Mouse (Mus musculus) adrenal gland, postnatal 0 days (tissue): ENCODE results near the gene Uqcrc2. TPM values are rescaled to one million over a fixed set of nuclear protein-coding genes. Genes with fewer than 3 reads are reported as not detected.

Source experiments
- polyA plus RNA-seq: library from polyadenylated mRNA; unstranded; fragments of >200 nt; fragmentation: Nextera tagmentation; extraction: Ambion mirVana; gene quantifications from 2 replicates; pipeline ENCODE4 v1.2.1, GENCODE M21; 2015

Gene Uqcrc2
- polyA plus RNA-seq = 199 and 243 TPM in 2 replicates

DNA sequence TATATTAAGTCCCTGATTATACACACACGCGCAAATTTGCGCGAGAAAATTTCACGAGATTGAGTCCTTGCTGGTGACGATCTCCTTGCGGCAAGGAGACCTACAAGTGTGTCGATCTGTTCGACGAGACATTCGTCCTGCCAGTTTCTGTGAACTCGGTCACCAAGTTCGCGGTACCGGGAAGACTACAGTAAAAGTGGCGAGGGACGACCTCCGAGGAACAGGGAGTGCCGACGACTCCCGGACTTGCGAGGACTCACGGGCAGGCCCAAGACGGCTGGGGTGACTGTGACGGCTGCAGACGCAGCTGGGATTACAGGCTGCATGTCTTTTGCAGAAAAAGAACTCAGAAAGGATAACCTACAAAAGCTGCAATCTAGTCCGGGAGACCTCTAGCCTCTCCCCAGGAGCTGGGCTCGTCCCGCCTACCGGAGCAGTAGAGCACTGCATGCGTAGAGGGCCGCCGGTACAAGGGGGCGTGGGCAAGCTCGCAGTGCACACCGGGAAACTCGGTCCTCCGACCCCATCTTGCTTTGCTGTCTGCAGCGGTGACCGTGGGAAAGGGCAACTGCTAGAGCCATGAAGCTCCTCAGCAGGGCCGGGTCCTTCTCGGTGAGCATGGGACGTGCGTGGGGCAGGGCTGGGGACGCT, at the start of gene Uqcrc2:
Gene Uqcrc2 (plus strand): TSS at position 466 of the 651 bp plus-strand sequence.

DNA sequence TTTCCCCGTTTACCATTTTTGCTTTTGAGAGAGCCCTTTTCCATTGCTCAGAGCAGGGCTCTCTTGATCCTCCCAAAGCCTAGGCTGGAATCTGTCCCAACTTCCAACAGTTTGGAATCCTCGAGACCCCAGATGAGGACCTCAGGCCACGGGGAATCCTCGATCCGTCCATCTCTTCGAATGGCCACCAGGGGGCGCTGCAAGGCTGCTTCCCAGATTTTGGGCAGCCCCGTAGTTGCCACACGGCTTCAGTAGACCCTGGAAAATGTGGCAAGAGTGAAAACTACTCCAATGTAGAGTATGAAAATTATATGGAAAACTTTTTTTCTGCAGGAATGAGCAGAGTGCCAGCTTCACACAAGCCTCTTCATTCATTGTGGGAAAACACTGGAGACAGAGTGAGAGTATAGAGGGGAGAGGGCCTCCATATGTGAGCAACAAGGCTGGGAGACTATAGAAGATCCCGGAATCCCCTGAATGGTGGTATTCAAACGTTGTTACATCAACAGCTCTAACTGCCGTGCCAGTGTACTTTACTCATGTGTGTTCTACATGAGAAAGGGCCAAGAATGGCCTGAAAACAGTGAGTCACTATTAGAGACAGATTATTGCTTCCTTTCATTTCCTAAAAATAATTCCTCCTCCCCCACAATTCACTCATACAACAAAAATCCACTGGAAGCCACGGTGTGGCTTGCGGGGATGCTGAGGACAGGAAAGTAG, 35.3 kb downstream of the Uqcrc2 start, which contains the start of gene Pdzd9:
Gene Pdzd9 (minus strand): TSS at position 191 of the 723 bp plus-strand sequence.

DNA sequence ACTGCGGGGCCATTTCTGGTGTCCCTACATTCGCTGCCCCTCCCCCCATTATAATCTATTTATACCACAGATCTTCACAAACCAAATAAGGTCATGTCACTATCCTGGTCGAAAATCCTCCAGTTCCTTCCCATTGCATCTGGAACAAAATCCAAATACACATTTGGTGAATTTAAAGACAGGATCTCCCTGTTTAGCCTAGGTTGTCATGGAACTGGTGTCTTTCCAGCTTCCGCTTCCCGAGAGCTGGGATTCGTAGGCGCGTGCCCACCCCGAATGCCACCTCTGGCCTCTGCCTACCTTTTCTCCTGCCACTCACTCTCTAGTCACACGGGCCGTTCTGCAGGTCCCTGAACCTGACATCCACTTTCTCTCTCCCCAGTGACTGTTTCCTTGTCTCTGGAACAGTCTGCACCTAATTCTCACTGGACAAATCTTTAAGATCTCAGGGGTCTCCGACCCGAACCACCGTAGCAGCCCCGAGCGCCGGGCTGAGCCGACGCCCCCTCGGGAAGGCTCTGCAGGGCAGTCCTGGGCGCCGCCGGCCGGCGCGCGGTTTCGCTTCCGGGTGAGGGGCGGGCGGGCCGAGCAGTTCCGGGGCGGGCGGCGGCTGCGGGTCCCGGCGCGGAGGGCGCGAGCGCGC, 42.1 kb downstream of the Uqcrc2 start, which contains the start of gene Mosmo:
Gene Mosmo (plus strand): TSS at position 618 of the 643 bp plus-strand sequence.

Other genes with a start within 250 kb of the Uqcrc2 start
- not detected in 2 replicates for gene Abca16, start 225.5 kb upstream of the Uqcrc2 start, polyA plus RNA-seq
- 0.16 and 0.25 TPM in 2 replicates for gene Pdzd9, start 35.2 kb downstream of the Uqcrc2 start, polyA plus RNA-seq
- gene Mosmo, start 42.4 kb downstream of the Uqcrc2 start, polyA plus RNA-seq = 9.2 and 10.7 TPM in 2 replicates
- gene Vwa3a, start 104.1 kb downstream of the Uqcrc2 start, polyA plus RNA-seq = 0.25 and 0.54 TPM in 2 replicates
- gene Gm5737, start 177.2 kb downstream of the Uqcrc2 start, polyA plus RNA-seq = not detected in 2 replicates
- 25.6 and 29.4 TPM in 2 replicates for gene Eef2k, start 207.7 kb downstream of the Uqcrc2 start, polyA plus RNA-seq